Mouse (Mus musculus): ENCODE measurements at regions not wholly inside any gene's neighbourhood (a gene's known extent, or its start where the extent isn't known, plus 50 kb on each side); places are given as distances from the start of the nearest gene placed in this dataset.

DNA sequence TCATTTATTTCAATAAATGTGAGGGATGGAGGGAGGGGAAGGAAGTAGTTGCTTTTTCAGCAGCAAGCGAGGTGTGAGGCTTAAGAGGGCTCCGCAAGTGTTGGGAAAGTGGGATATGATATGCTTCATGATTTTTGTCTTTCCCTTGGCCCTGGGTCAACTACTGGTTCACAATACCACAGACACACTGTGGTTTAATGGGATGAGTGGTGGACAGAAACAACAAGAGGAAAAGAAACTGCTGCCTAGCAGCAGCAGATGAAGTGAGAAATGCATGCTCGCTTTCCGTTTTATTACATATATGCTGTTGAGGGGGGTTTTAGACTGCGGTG lies 369.9 kb upstream of the Nudt12 start:
- no peak for TF ChIP-seq CEBPB (IDR thresholded peaks at IDR 0.05; ENCODE audit: insufficient read depth, poor library complexity, severe bottlenecking)
- TF ChIP-seq POLR2A (IDR thresholded peaks at IDR 0.05; ENCODE audit: insufficient read length, low read depth): no peak
- no peak for TF ChIP-seq TCF12 (IDR thresholded peaks at IDR 0.05; ENCODE audit: insufficient read depth, poor library complexity, severe bottlenecking)
- TF ChIP-seq E2F4 (IDR thresholded peaks at IDR 0.05; ENCODE audit: insufficient read depth): no peak
